Mouse (Mus musculus) E14TG2a.4 (cell line): Measurements from ENCODE around the gene Cldn4.

ENCODE experiments used
- CTCF ChIP-seq: conservative IDR thresholded peaks from 2 replicates; pipeline ENCODE4 v1.5.1; 2014; ENCODE audit warnings: low read length
- NANOG ChIP-seq: IDR thresholded peaks from 2 replicates; pipeline ENCODE4 v1.6.1; 2014; ENCODE audit warnings: borderline replicate concordance, low read length, mixed read lengths
- POU5F1 ChIP-seq: IDR thresholded peaks from 2 replicates; pipeline ENCODE4 v1.6.1; 2014; ENCODE audit warnings: low read length, borderline replicate concordance

- TF ChIP-seq CTCF: no peak
- TF ChIP-seq POU5F1: no peak
- TF ChIP-seq NANOG: no peak
Observed at GRCm38 (mm10) chr5:134920106-134920687, 26.5 kb downstream of the Cldn4 start.
